Mouse (Mus musculus): ENCODE data around the gene Rfx4.

- TF ChIP-seq CTCF (IDR thresholded peaks at IDR 0.05; ENCODE audit: extremely low read depth, insufficient read depth, low read length) (no peak), POLR2A (IDR thresholded peaks at IDR 0.05; ENCODE audit: extremely low read depth, insufficient read depth, low read length) (no peak)
Measured at GRCm38 (mm10) chr10:84863488-84863887, 107.6 kb downstream of the Rfx4 start.

All from cortical plate, adult 2 months (tissue).